Mouse (Mus musculus): ENCODE measurements around the gene Theg. TPM values are rescaled to one million over a fixed set of nuclear protein-coding genes. Genes with fewer than 3 reads are reported as not detected.

Theg gene
- total and polyA plus RNA-seq, 3 experiments = not detected

DNA sequence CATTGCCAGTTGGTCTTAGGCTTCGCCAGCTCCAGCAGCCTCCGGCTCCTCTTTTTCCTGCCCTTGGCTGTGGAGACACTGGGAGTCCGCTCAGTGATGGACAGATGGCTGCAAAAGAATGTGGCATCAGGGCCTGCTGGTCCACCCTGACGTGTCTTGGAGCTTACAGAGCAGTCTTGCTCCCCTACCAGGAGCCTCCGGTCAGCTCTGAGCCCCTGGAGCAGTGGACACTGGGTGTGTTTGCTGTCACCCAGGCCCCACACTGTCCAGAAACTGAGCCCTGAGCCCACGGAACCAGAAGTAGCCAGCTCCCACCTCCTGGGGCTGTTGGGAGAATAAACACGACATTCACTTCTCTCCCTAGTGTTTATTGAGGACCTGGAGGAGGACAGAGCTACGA is 888 bp downstream of the Theg start:
- H3K36me3 ChIP-seq (replicated peaks) = no peaks in the 10 kb centered on the region
- peaks cover 5% of the 10 kb centered on the region; the same call in 1 of the 2 replicates for H3K27me3 ChIP-seq (ENCODE audit: insufficient read depth, low read length)
- no peak for TF ChIP-seq GATA1 (IDR thresholded peaks at IDR 0.05; ENCODE audit: borderline replicate concordance, low read length)
- no peak for TF ChIP-seq POLR2AphosphoS5 (IDR thresholded peaks at IDR 0.05; ENCODE audit: insufficient replicate concordance, low read depth, low read length)
- TF ChIP-seq TAL1 (conservative IDR thresholded peaks at IDR 0.05; ENCODE audit: low read depth, low read length) = no peak
- TF ChIP-seq GATA2 (IDR thresholded peaks at IDR 0.05; ENCODE audit: borderline replicate concordance, low read depth, low read length) = no peak
- TF ChIP-seq CTCF (IDR thresholded peaks at IDR 0.05; ENCODE audit: low read depth, low read length) = no peak
- no peaks in the 10 kb centered on the region for H3K4me1 ChIP-seq (ENCODE audit: insufficient read depth, low read depth, low read length)
- H3K9me3 ChIP-seq (replicated peaks) = no peaks in the 10 kb centered on the region
- H3K4me3 ChIP-seq (ENCODE audit: low read depth, low read length) = no peak overlapping the region
- ATAC-seq (ENCODE audit: extremely low read depth, insufficient number of reproducible peaks, low FRiP score, poor library complexity, severe bottlenecking) = no peak
- DNase-seq (ENCODE audit: low spot score) = no peak

- DNase-seq (ENCODE audit: low spot score) = no peak
- Histone ChIP-seq H3K4me1 (ENCODE audit: insufficient read depth, low read depth, low read length) (no peaks in the 10 kb centered on the region), H3K27me3 (ENCODE audit: insufficient read depth, low read length) (peaks cover 5% of the 10 kb centered on the region; the same call in 1 of the 2 replicates), H3K4me3 (ENCODE audit: low read depth, low read length) (no peak overlapping the region), H3K36me3 (replicated peaks) (no peaks in the 10 kb centered on the region), H3K9me3 (replicated peaks) (no peaks in the 10 kb centered on the region)
- TF ChIP-seq CTCF (IDR thresholded peaks at IDR 0.05; ENCODE audit: low read depth, low read length) (no peak), GATA1 (IDR thresholded peaks at IDR 0.05; ENCODE audit: borderline replicate concordance, low read length) (no peak), TAL1 (conservative IDR thresholded peaks at IDR 0.05; ENCODE audit: low read depth, low read length) (no peak), POLR2AphosphoS5 (IDR thresholded peaks at IDR 0.05; ENCODE audit: insufficient replicate concordance, low read depth, low read length) (no peak), GATA2 (IDR thresholded peaks at IDR 0.05; ENCODE audit: borderline replicate concordance, low read depth, low read length) (no peak)
- ATAC-seq (ENCODE audit: extremely low read depth, insufficient number of reproducible peaks, low FRiP score, poor library complexity, severe bottlenecking) = no peak
Measured at GRCm38 (mm10) chr10:79585723-79586122, 1.4 kb downstream of the Theg start.

GRCm38 (mm10) chr10:79585136-79585535 is 2.0 kb downstream of the Theg start:
- no peaks in the 10 kb centered on the region for H3K9me3 ChIP-seq (replicated peaks)
- ATAC-seq (ENCODE audit: extremely low read depth, insufficient number of reproducible peaks, low FRiP score, poor library complexity, severe bottlenecking) (no peak), DNase-seq (ENCODE audit: low spot score) (no peak)
- H3K4me1 ChIP-seq (ENCODE audit: insufficient read depth, low read depth, low read length) = no peaks in the 10 kb centered on the region
- no peak for TF ChIP-seq GATA1 (IDR thresholded peaks at IDR 0.05; ENCODE audit: borderline replicate concordance, low read length)
- TF ChIP-seq TAL1 (conservative IDR thresholded peaks at IDR 0.05; ENCODE audit: low read depth, low read length) = no peak
- no peak for TF ChIP-seq CTCF (IDR thresholded peaks at IDR 0.05; ENCODE audit: low read depth, low read length)
- TF ChIP-seq GATA2 (IDR thresholded peaks at IDR 0.05; ENCODE audit: borderline replicate concordance, low read depth, low read length) = no peak
- no peak overlapping the region for H3K4me3 ChIP-seq (ENCODE audit: low read depth, low read length)
- no peaks in the 10 kb centered on the region for H3K36me3 ChIP-seq (replicated peaks)
- peaks cover 5% of the 10 kb centered on the region; the same call in 1 of the 2 replicates for H3K27me3 ChIP-seq (ENCODE audit: insufficient read depth, low read length)

GRCm38 (mm10) chr10:79584426-79584825 is 2.7 kb downstream of the Theg start:
- no peak for DNase-seq (ENCODE audit: low spot score)
- TF ChIP-seq TAL1 (conservative IDR thresholded peaks at IDR 0.05; ENCODE audit: low read depth, low read length) (no peak), POLR2AphosphoS5 (IDR thresholded peaks at IDR 0.05; ENCODE audit: insufficient replicate concordance, low read depth, low read length) (no peak), CTCF (IDR thresholded peaks at IDR 0.05; ENCODE audit: low read depth, low read length) (no peak), GATA2 (IDR thresholded peaks at IDR 0.05; ENCODE audit: borderline replicate concordance, low read depth, low read length) (no peak), GATA1 (IDR thresholded peaks at IDR 0.05; ENCODE audit: borderline replicate concordance, low read length) (no peak)
- Histone ChIP-seq H3K36me3 (replicated peaks) (no peaks in the 10 kb centered on the region), H3K4me3 (ENCODE audit: low read depth, low read length) (no peak overlapping the region), H3K27me3 (ENCODE audit: insufficient read depth, low read length) (peaks cover 9% of the 10 kb centered on the region), H3K9me3 (replicated peaks) (no peaks in the 10 kb centered on the region), H3K4me1 (ENCODE audit: insufficient read depth, low read depth, low read length) (no peaks in the 10 kb centered on the region)
- ATAC-seq (ENCODE audit: extremely low read depth, insufficient number of reproducible peaks, low FRiP score, poor library complexity, severe bottlenecking) = no peak

GRCm38 (mm10) chr10:79584021-79584420 is 3.1 kb downstream of the Theg start:
- no peak for DNase-seq (ENCODE audit: low spot score)
- TF ChIP-seq POLR2AphosphoS5 (IDR thresholded peaks at IDR 0.05; ENCODE audit: insufficient replicate concordance, low read depth, low read length) (no peak), TAL1 (conservative IDR thresholded peaks at IDR 0.05; ENCODE audit: low read depth, low read length) (no peak), GATA1 (IDR thresholded peaks at IDR 0.05; ENCODE audit: borderline replicate concordance, low read length) (no peak), GATA2 (IDR thresholded peaks at IDR 0.05; ENCODE audit: borderline replicate concordance, low read depth, low read length) (no peak), CTCF (IDR thresholded peaks at IDR 0.05; ENCODE audit: low read depth, low read length) (no peak)
- H3K27me3 ChIP-seq (ENCODE audit: insufficient read depth, low read length) = peaks cover 9% of the 10 kb centered on the region

GRCm38 (mm10) chr10:79581501-79581900 is 5.6 kb downstream of the Theg start:
- Histone ChIP-seq H3K36me3 (replicated peaks) (no peaks in the 10 kb centered on the region), H3K27me3 (ENCODE audit: insufficient read depth, low read length) (peaks cover 6% of the 10 kb centered on the region; the same call in 1 of the 2 replicates), H3K4me1 (ENCODE audit: insufficient read depth, low read depth, low read length) (no peaks in the 10 kb centered on the region), H3K9me3 (replicated peaks) (no peaks in the 10 kb centered on the region), H3K4me3 (ENCODE audit: low read depth, low read length) (no peak overlapping the region)
- TF ChIP-seq CTCF (IDR thresholded peaks at IDR 0.05; ENCODE audit: low read depth, low read length) = no peak
- TF ChIP-seq TAL1 (conservative IDR thresholded peaks at IDR 0.05; ENCODE audit: low read depth, low read length) = no peak
- TF ChIP-seq GATA1 (IDR thresholded peaks at IDR 0.05; ENCODE audit: borderline replicate concordance, low read length) = no peak
- no peak for TF ChIP-seq GATA2 (IDR thresholded peaks at IDR 0.05; ENCODE audit: borderline replicate concordance, low read depth, low read length)
- no peak for TF ChIP-seq POLR2AphosphoS5 (IDR thresholded peaks at IDR 0.05; ENCODE audit: insufficient replicate concordance, low read depth, low read length)
- no peak for ATAC-seq (ENCODE audit: extremely low read depth, insufficient number of reproducible peaks, low FRiP score, poor library complexity, severe bottlenecking)
- DNase-seq (ENCODE audit: low spot score) = no peak

More at GRCm38 (mm10) chr10:79584021-79584420, 3.1 kb downstream of the Theg start:
- Histone ChIP-seq H3K36me3 (replicated peaks) (no peaks in the 10 kb centered on the region), H3K9me3 (replicated peaks) (no peaks in the 10 kb centered on the region), H3K4me1 (ENCODE audit: insufficient read depth, low read depth, low read length) (no peaks in the 10 kb centered on the region), H3K4me3 (ENCODE audit: low read depth, low read length) (no peak overlapping the region)
- no peak for ATAC-seq (ENCODE audit: extremely low read depth, insufficient number of reproducible peaks, low FRiP score, poor library complexity, severe bottlenecking)
